13 mouse cellular contexts compared by ENCODE assay signal in the genomic region with DNA sequence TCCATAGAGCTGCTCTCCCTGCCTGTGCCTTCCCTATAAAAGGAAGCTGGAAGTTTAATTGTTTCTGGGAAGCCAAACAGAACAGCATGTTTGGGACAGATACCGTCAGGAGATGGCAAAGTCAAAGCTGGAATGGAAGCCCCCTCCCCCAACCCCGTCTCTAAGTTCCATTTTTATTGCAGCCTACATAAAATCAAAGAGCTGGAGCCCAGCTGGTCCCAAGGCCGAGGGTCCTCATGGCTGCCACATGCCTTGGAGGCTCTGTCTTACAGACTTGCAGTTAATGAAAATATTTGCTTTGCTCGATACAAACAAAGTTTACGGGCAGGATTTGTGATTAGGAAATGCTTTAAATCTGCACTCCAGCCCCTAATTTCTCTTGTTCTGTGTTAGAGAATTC.
DNase-seq lines count a peak whose midpoint lies in the region; ATAC-seq and TF ChIP-seq lines count a peak whose summit lies in the region.
"Had no signal": no experiment of that assay in that cellular context is flagged by ENCODE, and none has a peak within 500 bp of the region (broad histone marks: within the 10 kb centered on the region; RNA-seq: fewer than 3 reads in every experiment).

No protein-coding gene starts in this region.

- TF ChIP-seq CTCF in heart, postnatal 0 days (IDR thresholded peaks at IDR 0.05; ENCODE audit: low read depth): no peak

- peaks cover 10% of the 10 kb centered on the region for H3K36me3 ChIP-seq in heart, postnatal 0 days (replicated peaks; ENCODE audit: control insufficient read depth, insufficient read depth, low read length)
- no peaks in the 10 kb centered on the region; the same call in 1 of the 2 replicates for H3K36me3 ChIP-seq in lung, embryonic 16.5 days (ENCODE audit: control insufficient read depth, insufficient read depth, low read length)
- H3K36me3 ChIP-seq in embryonic facial prominence, embryonic 15.5 days: no peaks in the 10 kb centered on the region
- H3K36me3 ChIP-seq in limb, embryonic 13.5 days: peaks cover 5% of the 10 kb centered on the region
- H3K36me3 ChIP-seq in liver, embryonic 11.5 days (ENCODE audit: control insufficient read depth, insufficient read depth, low read length): no peaks in the 10 kb centered on the region
- H3K36me3 ChIP-seq: midbrain, embryonic 13.5 days had no signal

- no peak for TF ChIP-seq EP300 in heart, postnatal 0 days (IDR thresholded peaks at IDR 0.05; ENCODE audit: low read depth)

- ATAC-seq in heart, postnatal 0 days (ENCODE audit: insufficient read depth, low read depth): no peak
- ATAC-seq in lung, embryonic 16.5 days (ENCODE audit: low read depth): no peak
- no peak for ATAC-seq in embryonic facial prominence, embryonic 15.5 days (ENCODE audit: insufficient number of reproducible peaks, low FRiP score, low TSS enrichment, low read depth)
- 0 out of 2 replicates have a peak, but pooled peaks have one; percentile 33 for ATAC-seq in limb, embryonic 13.5 days (ENCODE audit: low FRiP score, low read depth)
- no peak for ATAC-seq in liver, embryonic 11.5 days (replicated peaks; ENCODE audit: low FRiP score)
- ATAC-seq: liver, postnatal 0 days; midbrain, embryonic 13.5 days had no signal

- H3K4me3 ChIP-seq in heart, postnatal 0 days (ENCODE audit: low read depth, low read length): no peak overlapping the region
- H3K4me3 ChIP-seq in lung, embryonic 16.5 days (ENCODE audit: low read length): no peak overlapping the region
- no peak overlapping the region for H3K4me3 ChIP-seq in embryonic facial prominence, embryonic 15.5 days (replicated peaks)
- H3K4me3 ChIP-seq in limb, embryonic 13.5 days: no peak overlapping the region
- H3K4me3 ChIP-seq in liver, embryonic 11.5 days (ENCODE audit: low read depth, low read length): no peak overlapping the region
- H3K4me3 ChIP-seq: midbrain, embryonic 13.5 days had no signal

- H3K9ac ChIP-seq in heart, postnatal 0 days (replicated peaks; ENCODE audit: low read depth, low read length): no peak overlapping the region
- H3K9ac ChIP-seq in lung, embryonic 16.5 days (ENCODE audit: low read length): no peak overlapping the region
- no peak overlapping the region for H3K9ac ChIP-seq in embryonic facial prominence, embryonic 15.5 days
- no peak overlapping the region for H3K9ac ChIP-seq in limb, embryonic 13.5 days
- H3K9ac ChIP-seq in liver, embryonic 11.5 days (ENCODE audit: low read depth, low read length): no peak overlapping the region
- H3K9ac ChIP-seq: liver, postnatal 0 days; midbrain, embryonic 13.5 days had no signal

- H3K4me2 ChIP-seq in heart, postnatal 0 days (ENCODE audit: low read depth, low read length): no peak overlapping the region
- H3K4me2 ChIP-seq in lung, embryonic 16.5 days (ENCODE audit: low read depth, low read length): no peak overlapping the region
- H3K4me2 ChIP-seq in embryonic facial prominence, embryonic 15.5 days (replicated peaks): no peak overlapping the region
- H3K4me2 ChIP-seq in limb, embryonic 13.5 days (replicated peaks): peak overlapping the region; percentile 36
- no peak overlapping the region for H3K4me2 ChIP-seq in liver, embryonic 11.5 days
- H3K4me2 ChIP-seq: midbrain, embryonic 13.5 days had no signal

- H3K27ac ChIP-seq in heart, postnatal 0 days (ENCODE audit: low read depth): peak overlapping the region; percentile 51
- peak overlapping the region; percentile 85 for H3K27ac ChIP-seq in lung, embryonic 16.5 days (ENCODE audit: low read length)
- peak overlapping the region; percentile 25; the same call in 1 of the 2 replicates for H3K27ac ChIP-seq in embryonic facial prominence, embryonic 15.5 days (replicated peaks)
- H3K27ac ChIP-seq in limb, embryonic 13.5 days: peak overlapping the region; percentile 61
- H3K27ac ChIP-seq in liver, embryonic 11.5 days (ENCODE audit: low read depth, low read length): no peak overlapping the region; the same call in 1 of the 2 replicates
- H3K27ac ChIP-seq: midbrain, embryonic 13.5 days had no signal

- WGBS in heart, postnatal 0 days: 54% methylated on average over 5 of the region's 5 CpGs
- 20% methylated on average over 5 of the region's 5 CpGs for WGBS in lung, embryonic 16.5 days
- WGBS in embryonic facial prominence, embryonic 15.5 days: 35% methylated on average over 5 of the region's 5 CpGs
- 11% methylated on average over 5 of the region's 5 CpGs for WGBS in limb, embryonic 13.5 days
- 59% methylated on average over 5 of the region's 5 CpGs for WGBS in liver, embryonic 11.5 days

- DNase-seq in heart, postnatal 0 days (ENCODE audit: low spot score): no peak
- no peak for DNase-seq in heart, postnatal 36 days
- DNase-seq in lung, postnatal 36 days: no peak
- no peak for DNase-seq in left cerebral cortex, postnatal 25 days (ENCODE audit: low spot score in 2 of 2)
- no peak for DNase-seq in liver, embryonic 11.5 days (ENCODE audit: low spot score)
- DNase-seq: cerebellum, adult 11-12 months; liver, postnatal 0 days; spleen, adult 18-20 months; thymus, adult 2 months had no signal

- H3K27me3 ChIP-seq in heart, postnatal 0 days (ENCODE audit: control insufficient read depth, insufficient read depth, low read length): no peaks in the 10 kb centered on the region
- H3K27me3 ChIP-seq in lung, embryonic 16.5 days (ENCODE audit: control insufficient read depth, insufficient read depth, low read depth, low read length): no peaks in the 10 kb centered on the region
- no peaks in the 10 kb centered on the region for H3K27me3 ChIP-seq in embryonic facial prominence, embryonic 15.5 days
- no peaks in the 10 kb centered on the region for H3K27me3 ChIP-seq in limb, embryonic 13.5 days
- no peaks in the 10 kb centered on the region for H3K27me3 ChIP-seq in liver, embryonic 11.5 days (replicated peaks; ENCODE audit: control insufficient read depth, insufficient read depth, low read length)

- H3K9me3 ChIP-seq in heart, postnatal 0 days (replicated peaks; ENCODE audit: control insufficient read depth, low read length): no peaks in the 10 kb centered on the region
- no peaks in the 10 kb centered on the region for H3K9me3 ChIP-seq in lung, embryonic 16.5 days (ENCODE audit: control insufficient read depth, low read length)
- H3K9me3 ChIP-seq in embryonic facial prominence, embryonic 15.5 days (replicated peaks): no peaks in the 10 kb centered on the region
- H3K9me3 ChIP-seq in limb, embryonic 13.5 days: no peaks in the 10 kb centered on the region
- no peaks in the 10 kb centered on the region for H3K9me3 ChIP-seq in liver, embryonic 11.5 days (ENCODE audit: control insufficient read depth, low read length)
- H3K9me3 ChIP-seq: midbrain, embryonic 13.5 days had no signal

- intact Hi-C loops in heart, postnatal 36 days (cut with DNase I): no loop called here
- intact Hi-C loops in left cerebral cortex, postnatal 25 days (cut with DNase I): no loop called here

- peaks cover 22% of the 10 kb centered on the region for H3K4me1 ChIP-seq in heart, postnatal 0 days (ENCODE audit: control insufficient read depth, insufficient read depth)
- peaks cover 63% of the 10 kb centered on the region for H3K4me1 ChIP-seq in lung, embryonic 16.5 days (replicated peaks; ENCODE audit: control insufficient read depth, insufficient read depth, low read length)
- H3K4me1 ChIP-seq in embryonic facial prominence, embryonic 15.5 days: peaks cover 49% of the 10 kb centered on the region
- H3K4me1 ChIP-seq in limb, embryonic 13.5 days: peaks cover 74% of the 10 kb centered on the region
- H3K4me1 ChIP-seq in liver, embryonic 11.5 days (replicated peaks; ENCODE audit: control insufficient read depth, insufficient read depth, low read length): peaks cover 10% of the 10 kb centered on the region; the same call in 1 of the 2 replicates
